Mouse (Mus musculus) gastrocnemius, adult 2 months (tissue): ENCODE data around the gene Rbp7. TPM values are rescaled to one million over a fixed set of nuclear protein-coding genes. Genes with fewer than 3 reads are reported as not detected.

ENCODE experiments used
- DNase-seq: peaks from one replicate; pipeline ENCODE4 v3.0.0; 2022
- H3K27ac ChIP-seq: fragments of 200-600 bp; 2 replicates; pipeline ENCODE4 v1.8.1; 2022; ENCODE audit warnings: mild to moderate bottlenecking
- H3K4me3 ChIP-seq: fragments of 200-600 bp; 2 replicates; pipeline ENCODE4 v1.8.1; 2022; ENCODE audit warnings: mild to moderate bottlenecking, moderate library complexity
- CTCF ChIP-seq: fragments of 200-600 bp; IDR thresholded peaks from 2 replicates; pipeline ENCODE4 v1.8.1; 2022; ENCODE audit warnings: antibody characterized with exemption, mild to moderate bottlenecking, moderate library complexity
- intact Hi-C: fragments of 180-260 bp; cut with DNase I; formaldehyde crosslinking; loops from one replicate; pipeline ENCODE4 v1.15.1; 2025
- total RNA-seq, 2 experiments: library from RNA; stranded (reverse); gene quantifications; 2 replicates each; pipeline ENCODE4 v1.2.3; 2021

The Rbp7 gene
- total RNA-seq, 2 experiments from 2014 or later = 7.9 to 21.0 TPM

DNA sequence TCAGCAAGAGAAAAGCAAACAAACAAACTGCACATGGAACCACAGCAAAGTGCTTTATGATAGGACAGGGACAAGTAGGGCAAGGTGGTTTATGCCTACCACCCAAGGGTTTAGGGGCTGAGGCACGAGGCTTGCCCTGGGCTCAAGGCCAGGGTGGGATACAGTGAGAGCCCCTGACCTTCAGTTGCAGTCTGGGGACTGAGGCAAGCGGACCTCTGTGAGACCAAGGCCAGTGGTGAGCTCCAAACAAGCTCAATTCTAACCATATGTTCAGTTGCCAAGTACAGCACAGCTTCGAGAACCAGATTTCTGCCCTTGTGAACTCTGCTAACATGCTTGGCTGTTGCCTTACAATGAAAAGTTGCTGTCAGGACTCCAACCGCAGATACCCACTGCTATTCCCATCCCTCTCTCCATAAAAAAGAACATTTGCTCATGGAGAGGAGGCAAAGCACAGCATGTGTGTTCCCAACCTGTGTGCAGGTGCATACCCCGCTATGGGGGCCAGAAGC, 36.9 kb downstream of the Rbp7 start:
- intact Hi-C loops = no loop called here
- no peak for TF ChIP-seq CTCF
- Histone ChIP-seq H3K4me3 (no peak overlapping the region), H3K27ac (peak overlapping the region; percentile 83)
- no peak for DNase-seq

DNA sequence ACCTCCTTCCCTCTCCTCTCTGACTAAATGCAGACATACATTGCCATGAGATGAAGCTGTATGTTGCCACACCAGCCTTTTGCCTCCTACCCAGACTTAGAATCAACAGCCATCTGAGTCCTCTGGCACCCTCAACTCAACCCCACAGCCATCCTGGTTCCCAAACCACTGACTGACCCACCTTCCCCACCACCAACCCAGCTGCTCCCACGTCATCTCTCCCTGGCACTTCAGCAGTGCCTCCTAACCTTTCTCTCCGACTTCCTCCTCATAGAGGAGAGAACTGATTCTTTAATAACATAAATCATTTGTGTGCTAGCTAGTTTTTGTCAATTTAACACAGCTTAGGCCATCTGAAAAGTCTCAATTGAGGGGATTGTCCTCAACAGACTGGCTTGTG, 37.8 kb downstream of the Rbp7 start:
- no peak for DNase-seq
- intact Hi-C loops = no loop called here
- H3K4me3 ChIP-seq = no peak overlapping the region
- peak overlapping the region; percentile 83 for H3K27ac ChIP-seq
- TF ChIP-seq CTCF = no peak

DNA sequence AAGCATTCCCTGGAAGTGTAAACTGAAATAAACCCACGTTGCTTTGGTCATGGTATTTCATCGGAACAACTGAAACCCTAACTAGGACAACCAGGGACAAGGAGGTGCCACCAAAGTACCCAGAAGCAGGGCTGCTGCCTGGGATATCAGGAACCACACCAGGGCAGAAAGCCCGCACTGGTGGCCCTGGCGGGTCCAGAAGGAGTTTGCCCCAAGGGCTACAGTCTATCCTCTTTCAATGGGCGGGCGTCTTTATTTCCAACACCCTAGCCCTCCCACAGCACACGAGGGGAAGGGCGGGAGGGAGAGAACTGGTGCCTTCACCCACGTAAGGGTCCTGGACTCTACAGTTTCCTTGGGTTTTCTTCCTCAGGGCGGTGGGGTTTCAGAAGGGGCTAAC, 38.4 kb downstream of the Rbp7 start:
- peak overlapping the region; percentile 51 for H3K4me3 ChIP-seq
- DNase-seq = no peak
- intact Hi-C loops = no loop called here
- TF ChIP-seq CTCF = no peak
- peak overlapping the region; percentile 83 for H3K27ac ChIP-seq

GRCm38 (mm10) chr4:149415651-149416169, 39.1 kb downstream of the Rbp7 start:
- intact Hi-C loops = no loop called here
- peak; percentile 54 for DNase-seq
- Histone ChIP-seq H3K4me3 (peak overlapping the region; percentile 51), H3K27ac (peak overlapping the region; percentile 83)
- no peak for TF ChIP-seq CTCF

DNA sequence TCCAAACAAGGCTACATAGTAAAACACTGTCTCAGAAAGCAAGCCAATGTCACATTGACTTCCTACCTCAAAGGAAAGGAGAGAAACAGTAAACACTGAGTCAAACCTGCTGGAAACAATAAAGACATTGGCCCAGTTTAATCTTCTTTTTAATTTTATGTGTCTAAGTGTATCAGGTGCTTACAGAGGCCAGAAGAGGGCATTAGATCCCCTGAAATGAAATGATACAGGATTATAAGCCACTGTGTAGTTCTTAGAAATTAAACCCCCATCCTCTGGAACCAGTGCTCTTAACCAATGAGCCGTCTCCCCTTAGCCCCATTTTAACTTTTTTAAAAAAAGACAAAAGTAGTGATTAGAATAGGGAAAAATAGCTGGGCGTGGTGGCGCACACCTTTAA, 40.5 kb downstream of the Rbp7 start:
- intact Hi-C loops = no loop called here
- no peak for DNase-seq
- Histone ChIP-seq H3K4me3 (no peak overlapping the region), H3K27ac (peak overlapping the region; percentile 1; the same call in 1 of the 2 replicates)
- TF ChIP-seq CTCF = peak; percentile 38

DNA sequence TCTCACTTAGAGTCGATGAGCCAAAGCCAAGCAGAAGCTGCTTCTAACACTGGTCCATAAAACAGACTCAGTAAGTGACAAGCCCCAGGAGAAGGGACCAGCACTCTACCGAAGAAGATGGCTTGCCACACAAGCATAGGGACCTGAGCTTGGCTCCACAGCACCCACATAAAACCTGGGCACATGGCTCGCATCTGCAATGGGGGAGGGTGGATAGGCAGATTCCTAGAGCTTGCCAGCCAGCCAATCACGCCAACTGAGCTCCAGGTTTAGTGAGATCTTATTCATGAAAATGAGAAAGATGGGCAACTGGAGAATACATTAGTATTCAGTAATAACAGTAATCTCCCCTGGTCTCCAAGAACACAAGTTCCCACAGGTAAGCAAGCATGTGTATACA, 45.0 kb downstream of the Rbp7 start:
- intact Hi-C loops = no loop called here
- no peak for DNase-seq
- Histone ChIP-seq H3K4me3 (no peak overlapping the region), H3K27ac (no peak overlapping the region)
- no peak for TF ChIP-seq CTCF

GRCm38 (mm10) chr4:149408331-149408730, 46.4 kb downstream of the Rbp7 start:
- intact Hi-C loops = no loop called here
- no peak overlapping the region for H3K4me3 ChIP-seq

DNA sequence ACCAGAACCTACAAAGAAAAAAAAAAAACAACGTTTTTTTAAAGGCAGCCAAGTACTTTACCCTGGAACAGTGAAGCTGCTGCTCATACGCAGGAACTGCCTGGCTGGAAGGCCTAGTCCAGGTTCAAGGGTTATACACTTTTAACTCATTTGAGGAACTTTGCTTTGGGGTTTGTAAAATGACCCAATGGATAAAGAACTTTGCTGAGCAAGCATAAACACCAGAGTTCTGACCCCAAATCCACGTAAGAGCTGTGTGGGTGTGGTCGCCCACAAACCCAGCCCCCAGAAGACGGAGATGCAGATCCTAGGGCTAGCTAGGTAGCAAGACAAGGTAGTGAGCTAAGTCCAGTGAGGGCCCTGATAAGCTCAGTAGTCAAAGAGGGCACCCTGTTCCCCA, 47.3 kb downstream of the Rbp7 start:
- no peak for TF ChIP-seq CTCF
- Histone ChIP-seq H3K27ac (no peak overlapping the region), H3K4me3 (no peak overlapping the region)
- intact Hi-C loops = no loop called here
- DNase-seq = no peak

More at GRCm38 (mm10) chr4:149408331-149408730, 46.4 kb downstream of the Rbp7 start:
- H3K27ac ChIP-seq = no peak overlapping the region
- no peak for DNase-seq
- no peak for TF ChIP-seq CTCF

- no peak for DNase-seq
- Histone ChIP-seq H3K4me3 (no peak overlapping the region), H3K27ac (peak overlapping the region; percentile 25)
- TF ChIP-seq CTCF = no peak
- intact Hi-C loops = no loop called here
These were observed 48.9 kb downstream of the Rbp7 start for GRCm38 (mm10) chr4:149405713-149406443.

GRCm38 (mm10) chr4:149404640-149405465, 49.9 kb downstream of the Rbp7 start:
- Histone ChIP-seq H3K27ac (no peak overlapping the region), H3K4me3 (no peak overlapping the region)
- no peak for DNase-seq
- no peak for TF ChIP-seq CTCF
- intact Hi-C loops = no loop called here

DNA sequence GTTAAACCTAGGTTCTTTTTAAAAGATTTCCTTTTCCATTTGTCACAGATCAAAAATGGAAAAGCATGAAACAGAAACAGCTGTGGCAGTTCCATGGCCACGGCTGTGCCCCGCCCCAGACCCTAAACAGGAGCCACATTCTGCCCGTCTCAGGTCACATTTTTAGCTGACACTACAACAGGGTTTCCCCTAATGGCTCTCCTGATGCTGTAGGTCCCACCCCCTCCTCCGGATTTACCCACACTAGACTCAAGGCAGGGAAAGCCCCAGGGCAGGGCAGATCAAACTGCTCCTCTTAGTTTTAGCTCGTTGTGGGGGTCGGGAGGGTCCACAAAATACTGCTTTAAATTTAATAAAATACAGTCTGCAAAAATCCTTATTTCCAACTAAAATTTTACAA, 51.7 kb downstream of the Rbp7 start:
- intact Hi-C loops = no loop called here
- TF ChIP-seq CTCF = no peak
- no peak overlapping the region for H3K4me3 ChIP-seq
- no peak for DNase-seq
- H3K27ac ChIP-seq = peak overlapping the region; percentile 54; the same call in 1 of the 2 replicates

DNA sequence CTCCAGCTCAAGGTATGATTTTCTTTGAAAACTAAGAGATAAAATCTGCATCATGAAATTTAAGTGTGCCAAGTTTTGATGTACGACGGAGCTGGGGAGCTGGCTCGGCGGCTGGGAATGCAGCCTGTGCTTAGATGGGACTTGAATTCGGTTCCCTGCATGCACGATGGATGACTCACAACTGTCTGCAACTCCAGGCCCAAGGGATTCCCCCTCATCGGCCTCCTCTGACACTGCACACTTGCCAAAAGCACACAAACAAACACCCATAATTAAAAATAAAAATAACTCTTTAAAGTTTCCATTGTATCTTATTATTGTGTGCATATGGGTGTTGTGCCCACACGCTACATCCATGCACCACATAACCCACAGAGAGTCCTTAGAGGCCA, 53.2 kb downstream of the Rbp7 start:
- no peak for TF ChIP-seq CTCF
- intact Hi-C loops = no loop called here
- Histone ChIP-seq H3K4me3 (no peak overlapping the region; the same call in 1 of the 2 replicates), H3K27ac (peak overlapping the region; percentile 62)
- peak; percentile 60 for DNase-seq
